Mouse (Mus musculus): Measurements from ENCODE around the gene Ssh1.

DNA sequence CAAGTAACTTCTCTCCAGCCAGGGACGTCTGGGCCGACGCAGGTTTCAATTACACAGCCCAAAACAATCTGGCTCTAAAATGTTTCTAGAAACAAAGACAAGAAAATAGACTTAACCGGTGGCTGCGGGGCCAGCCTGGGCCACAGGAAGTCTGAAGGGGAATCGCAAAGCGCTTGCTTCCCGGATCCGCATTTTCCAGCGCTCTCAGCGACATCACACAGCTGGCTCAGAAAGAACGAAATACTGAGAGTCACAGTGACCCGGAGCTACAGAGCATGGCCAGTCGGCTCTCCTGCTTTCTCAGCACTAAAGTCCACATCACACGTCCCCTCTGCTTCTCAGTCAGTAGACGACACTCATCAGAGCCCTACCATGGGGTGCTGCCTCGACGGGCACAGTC is 102.8 kb downstream of the Ssh1 start:
- TF ChIP-seq CTCF (IDR thresholded peaks at IDR 0.05; ENCODE audit: low read depth) (no peak), EP300 (optimal IDR thresholded peaks at IDR 0.05) (no peak)

All from stomach, postnatal 0 days (tissue).